8 mouse cellular contexts compared by ENCODE assay signal in the genomic region with DNA sequence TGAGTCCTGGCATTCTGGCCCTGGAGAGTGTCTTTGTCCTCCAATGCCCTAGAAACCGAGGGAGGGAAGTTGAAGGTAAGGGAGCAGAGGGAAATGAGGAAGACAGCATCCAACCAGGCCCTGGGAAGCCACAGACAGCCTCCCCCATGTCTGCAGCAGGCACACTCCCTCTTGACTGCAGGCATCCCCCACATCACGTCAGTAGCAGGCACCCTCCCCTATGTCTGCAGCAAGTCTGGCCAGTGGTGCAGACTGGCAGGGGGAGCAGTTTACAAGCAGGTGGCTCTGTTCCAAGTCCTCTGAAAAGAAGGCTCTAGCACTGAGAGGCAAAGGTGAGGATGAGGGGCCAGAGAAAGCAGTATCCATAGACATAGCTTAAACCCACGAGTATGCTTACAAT. TPM values are rescaled to one million over a fixed set of nuclear protein-coding genes. Genes with fewer than 3 reads are reported as not detected.
A peak's percentile ranks its signal among the peaks of the same experiment; 100 is the strongest.
DNase-seq lines count a peak whose midpoint lies in the region; ATAC-seq and TF ChIP-seq lines count a peak whose summit lies in the region.

No protein-coding gene starts in this region.

- peaks cover 86% of the 10 kb centered on the region for H3K36me3 ChIP-seq in limb, embryonic 14.5 days (ENCODE audit: control insufficient read depth, insufficient read depth, low read length)
- H3K36me3 ChIP-seq in stomach, embryonic 16.5 days (ENCODE audit: control insufficient read depth, insufficient read depth, low read length) = no peaks in the 10 kb centered on the region

- peak; percentile 27; the same call in 1 of the 2 replicates for ATAC-seq in limb, embryonic 14.5 days (ENCODE audit: low FRiP score, low read depth)
- ATAC-seq in stomach, embryonic 16.5 days (ENCODE audit: insufficient read depth, low FRiP score) = no peak

- no peak overlapping the region for H3K4me3 ChIP-seq in limb, embryonic 14.5 days (replicated peaks; ENCODE audit: low read length)
- 0 out of 2 replicates have a peak overlapping the region, but pooled peaks have one; percentile 3 for H3K4me3 ChIP-seq in stomach, embryonic 16.5 days (replicated peaks; ENCODE audit: low read length)

- WGBS in limb, embryonic 14.5 days = 27% methylated on average over 3 of the region's 3 CpGs
- WGBS in stomach, embryonic 16.5 days = 27% methylated on average over 3 of the region's 3 CpGs

- peaks cover 15% of the 10 kb centered on the region for H3K4me1 ChIP-seq in limb, embryonic 14.5 days (ENCODE audit: control insufficient read depth, insufficient read depth, low read length)
- peaks cover 44% of the 10 kb centered on the region for H3K4me1 ChIP-seq in stomach, embryonic 16.5 days (ENCODE audit: control insufficient read depth, insufficient read depth, low read length)

- peak overlapping the region; percentile 15; the same call in 1 of the 2 replicates for H3K27ac ChIP-seq in limb, embryonic 14.5 days (replicated peaks; ENCODE audit: low read depth, low read length)
- H3K27ac ChIP-seq in stomach, embryonic 16.5 days (ENCODE audit: low read length) = no peak overlapping the region

- H3K9me3 ChIP-seq in limb, embryonic 14.5 days (ENCODE audit: control insufficient read depth, low read length) = no peaks in the 10 kb centered on the region
- H3K9me3 ChIP-seq in stomach, embryonic 16.5 days (replicated peaks; ENCODE audit: control insufficient read depth, low read length) = no peaks in the 10 kb centered on the region

- no peak overlapping the region for H3K9ac ChIP-seq in limb, embryonic 14.5 days (ENCODE audit: low read depth, low read length, severe bottlenecking)
- no peak overlapping the region for H3K9ac ChIP-seq in stomach, embryonic 16.5 days (ENCODE audit: low read length)

- DNase-seq in adrenal gland, postnatal 14 days = peak; percentile 21
- DNase-seq in adrenal gland, adult 18-20 months (ENCODE audit: low spot score in 2 of 2) = no peak
- peak; percentile 22 to 30 for DNase-seq in right cerebral cortex, adult 2 months (ENCODE audit: low spot score in 2 of 2)
- DNase-seq in right cerebral cortex, postnatal 4 days = no peak
- DNase-seq in limb, embryonic 14.5 days (ENCODE audit: low spot score) = no peak
- DNase-seq in left cerebral cortex, adult 9 months (ENCODE audit: low spot score in 2 of 2) = no peak
- no peak for DNase-seq in cerebellum, postnatal 25 days

- no peaks in the 10 kb centered on the region for H3K27me3 ChIP-seq in limb, embryonic 14.5 days (ENCODE audit: control insufficient read depth, insufficient read depth, low read length)
- no peaks in the 10 kb centered on the region for H3K27me3 ChIP-seq in stomach, embryonic 16.5 days (ENCODE audit: control insufficient read depth, insufficient read depth, low read length)

- TF ChIP-seq POLR2A in limb, embryonic 14.5 days (IDR thresholded peaks at IDR 0.05; ENCODE audit: borderline replicate concordance, extremely low read depth, insufficient read depth, insufficient read length) = no peak

- no peak overlapping the region for H3K4me2 ChIP-seq in limb, embryonic 14.5 days (replicated peaks; ENCODE audit: low read depth, low read length, severe bottlenecking)
- H3K4me2 ChIP-seq in stomach, embryonic 16.5 days (ENCODE audit: low read depth, low read length) = 0 out of 2 replicates have a peak overlapping the region, but pooled peaks have one; percentile 9

RNA-seq across cellular contexts. Expression of a gene that starts 8.5 kb away (rescaled TPM):
- total RNA-seq in adrenal gland, postnatal 14 days (2021) = 2.8 TPM in 2 replicates
- total RNA-seq in adrenal gland, adult 18-20 months (2021) = 10 to 100 TPM in 1 of 2 experiments, 1 to 10 TPM in 1; 2.0 to 16.3 TPM
- polyA plus RNA-seq in limb, embryonic 14.5 days (2012; rRNA removed) = 10.6 and 11.2 TPM in 2 replicates
- 13.7 and 14.7 TPM in 2 replicates for polyA plus RNA-seq in limb, embryonic 14.5 days (2014; fragmentation: Nextera tagmentation; extraction: Ambion mirVana)
- 12.2 and 13.2 TPM in 2 replicates for polyA plus RNA-seq in stomach, embryonic 16.5 days (2015; fragmentation: Nextera tagmentation; extraction: Ambion mirVana)

RNA-seq across cellular contexts. Expression of a gene that starts 19.6 kb away (rescaled TPM):
- total RNA-seq in adrenal gland, postnatal 14 days (2021) = 50.8 and 60.4 TPM in 2 replicates
- 10 to 100 TPM; 18.1 to 46.2 TPM for total RNA-seq in adrenal gland, adult 18-20 months (2021)
- 295 and 361 TPM in 2 replicates for polyA plus RNA-seq in limb, embryonic 14.5 days (2012; rRNA removed)
- polyA plus RNA-seq in limb, embryonic 14.5 days (2014; fragmentation: Nextera tagmentation; extraction: Ambion mirVana) = 338 and 372 TPM in 2 replicates
- 149 and 166 TPM in 2 replicates for polyA plus RNA-seq in stomach, embryonic 16.5 days (2015; fragmentation: Nextera tagmentation; extraction: Ambion mirVana)

RNA-seq across cellular contexts. Expression of a gene that starts 54.5 kb away (rescaled TPM):
- total RNA-seq in adrenal gland, postnatal 14 days (2021) = 0.64 TPM in 1 of 2 replicates, not detected in the other
- 1 to 10 TPM in 1 of 2 experiments, not detected in 1; 1.2 TPM for total RNA-seq in adrenal gland, adult 18-20 months (2021)
- polyA plus RNA-seq in limb, embryonic 14.5 days (2012; rRNA removed) = 23.8 and 34.3 TPM in 2 replicates
- 35.8 and 52.5 TPM in 2 replicates for polyA plus RNA-seq in limb, embryonic 14.5 days (2014; fragmentation: Nextera tagmentation; extraction: Ambion mirVana)
- polyA plus RNA-seq in stomach, embryonic 16.5 days (2015; fragmentation: Nextera tagmentation; extraction: Ambion mirVana) = 19.5 and 32.7 TPM in 2 replicates

Comparison
In these comparisons a context has a peak if more than half of its experiments do, and no peak if none do; other contexts are left out.
1. DNase-seq: peak in adrenal gland, postnatal 14 days (single experiment) and right cerebral cortex, adult 2 months (2 of 2); none in adrenal gland, adult 18-20 months (0 of 2), right cerebral cortex, postnatal 4 days (single experiment), limb, embryonic 14.5 days (single experiment), left cerebral cortex, adult 9 months (0 of 2) and cerebellum, postnatal 25 days (0 of 2).